Mouse (Mus musculus) forebrain, postnatal 0 days (tissue): ENCODE data around the gene Skap2. TPM values are rescaled to one million over a fixed set of nuclear protein-coding genes. Genes with fewer than 3 reads are reported as not detected.

Experiments used
- ATAC-seq: fragments of 200-750 bp; cut with Nextera tagmentation; 2 replicates; pipeline ENCODE4 v1.8.0; 2017; ENCODE audit warnings: mild to moderate bottlenecking, moderate library complexity
- DNase-seq: peaks from one replicate; pipeline ENCODE4 v3.0.0-alpha.2; 2015
- H3K27ac ChIP-seq: fragments of 300-500 bp; sonication (generic); 2 replicates; pipeline ENCODE4 v1.5.1; 2014; ENCODE audit warnings: low read depth, mild to moderate bottlenecking, antibody characterized with exemption, low read length, moderate library complexity, mixed read lengths
- H3K27me3 ChIP-seq: fragments of 300-500 bp; sonication (generic); 2 replicates; pipeline ENCODE4 v1.6.1; 2014; ENCODE audit warnings: mild to moderate bottlenecking, low read length, mixed read lengths; ENCODE audit not compliant: insufficient read depth
- H3K36me3 ChIP-seq: fragments of 300-500 bp; sonication (generic); 2 replicates; pipeline ENCODE4 v1.6.1; 2014; ENCODE audit warnings: mild to moderate bottlenecking, moderate library complexity; ENCODE audit not compliant: insufficient read depth
- H3K4me1 ChIP-seq: fragments of 300-500 bp; sonication (generic); 2 replicates; pipeline ENCODE4 v1.6.1; 2014; ENCODE audit warnings: antibody characterized with exemption; ENCODE audit not compliant: insufficient read depth
- H3K4me2 ChIP-seq: fragments of 300-500 bp; sonication (generic); 2 replicates; pipeline ENCODE4 v1.6.1; 2014; ENCODE audit warnings: low read depth, mild to moderate bottlenecking, moderate library complexity
- H3K4me3 ChIP-seq: fragments of 300-500 bp; sonication (generic); 2 replicates; pipeline ENCODE4 v1.5.1; 2014; ENCODE audit warnings: low read depth, low read length, mixed read lengths
- H3K9ac ChIP-seq: fragments of 300-500 bp; sonication (generic); 2 replicates; pipeline ENCODE4 v1.6.1; 2014; ENCODE audit warnings: mild to moderate bottlenecking
- H3K9me3 ChIP-seq: fragments of 300-500 bp; sonication (generic); 2 replicates; pipeline ENCODE4 v1.6.1; 2016; ENCODE audit warnings: low read length
- CTCF ChIP-seq: sonication (generic); IDR thresholded peaks from 2 replicates; pipeline ENCODE4 v1.5.1; 2016; ENCODE audit warnings: antibody characterized with exemption, control low read depth, low read depth
- WGBS: fragments of 180-500 bp; shearing (Covaris S2); extraction: QIAGEN DNeasy Blood & Tissue Kit; methylation state at CpG from one replicate; pipeline ENCODE4 v1.1.7; 2014; 5-methylcytosine and 5-hydroxymethylcytosine counted together
- polyA plus RNA-seq: library from polyadenylated mRNA; unstranded; fragments of >200 nt; fragmentation: Nextera tagmentation; extraction: Ambion mirVana; gene quantifications from 2 replicates; pipeline ENCODE4 v1.2.1, GENCODE M21; 2015
- total RNA-seq: library from RNA; depleted of rRNA; stranded (reverse); fragments of >200 nt; gene quantifications from 2 replicates; pipeline ENCODE4 v1.2.3, GENCODE M21; 2014

Gene Skap2
- total and polyA plus RNA-seq, 2 experiments from 2014 or later, result 4.7 to 6.6 TPM

GRCm38 (mm10) chr6:51975751-51976150, 36.6 kb downstream of the Skap2 start:
- Histone ChIP-seq H3K9me3 (no peaks in the 10 kb centered on the region), H3K4me1 (no peaks in the 10 kb centered on the region), H3K4me3 (no peak overlapping the region), H3K27ac (no peak overlapping the region), H3K4me2 (no peak overlapping the region), H3K27me3 (no peaks in the 10 kb centered on the region), H3K9ac (no peak overlapping the region), H3K36me3 (no peaks in the 10 kb centered on the region)
- ATAC-seq (no peak), DNase-seq (no peak)
- no peak for TF ChIP-seq CTCF
- 51% methylated on average over 4 of the region's 4 CpGs for WGBS

DNA sequence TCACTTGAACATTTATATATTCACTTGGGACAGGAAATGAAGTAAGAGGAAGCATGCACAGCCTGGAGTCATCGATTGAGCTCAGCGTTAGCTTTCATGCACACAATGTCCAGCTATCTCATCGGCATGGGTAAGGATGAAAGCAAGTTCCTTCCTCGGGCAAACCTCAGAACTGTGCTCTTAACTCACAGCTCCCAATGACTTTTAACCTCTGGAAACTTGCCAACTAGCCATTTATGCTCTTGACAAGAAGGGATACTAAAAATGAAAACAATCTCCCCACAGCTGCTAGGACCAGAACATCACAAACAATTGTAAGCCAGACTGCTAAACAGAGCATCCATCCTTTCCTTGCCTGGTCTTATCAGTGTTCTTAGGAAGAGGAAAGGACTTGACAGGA, 53.4 kb downstream of the Skap2 start:
- no peak for ATAC-seq
- Histone ChIP-seq H3K36me3 (no peaks in the 10 kb centered on the region), H3K4me2 (no peak overlapping the region), H3K4me1 (no peaks in the 10 kb centered on the region), H3K9ac (no peak overlapping the region), H3K9me3 (no peaks in the 10 kb centered on the region), H3K27me3 (no peaks in the 10 kb centered on the region), H3K4me3 (no peak overlapping the region), H3K27ac (no peak overlapping the region)
- DNase-seq, result no peak
- 87% methylated on average over 4 of the region's 4 CpGs for WGBS
- TF ChIP-seq CTCF, result no peak

DNA sequence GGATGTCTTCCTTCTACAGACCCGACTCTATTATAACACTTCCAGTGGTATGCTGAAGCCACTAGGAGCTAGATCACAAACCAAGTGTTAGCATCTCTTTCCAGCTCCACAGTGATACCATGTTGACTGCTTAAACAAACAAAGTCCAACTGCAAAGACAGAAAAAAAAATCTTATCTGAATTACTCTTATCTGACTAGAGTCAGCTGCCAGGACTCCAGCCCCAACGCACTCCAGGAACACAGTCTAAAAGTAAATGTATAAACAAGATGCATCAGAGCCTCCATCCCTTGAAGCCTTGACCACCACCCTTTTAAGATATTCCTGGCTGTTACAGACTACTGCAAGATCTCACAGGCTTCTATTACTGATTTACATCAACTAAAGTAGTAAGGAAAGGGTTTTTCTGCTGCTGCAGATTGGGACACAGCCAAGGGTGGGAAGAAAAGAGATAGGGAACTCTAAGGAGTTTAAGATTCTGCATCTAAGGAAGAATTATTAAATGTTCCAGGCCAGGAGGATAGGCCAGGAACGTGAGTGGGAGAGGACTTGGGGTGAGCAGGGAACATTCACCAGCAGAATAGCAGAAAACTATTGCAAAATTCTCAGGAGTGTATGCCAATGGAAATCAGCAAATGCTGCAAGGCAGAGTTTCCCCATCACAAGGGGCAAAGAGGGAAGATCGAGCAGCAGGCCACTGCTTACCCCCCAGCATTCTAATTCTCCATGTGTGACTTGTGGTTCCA, 56.1 kb downstream of the Skap2 start:
- Histone ChIP-seq H3K9me3 (no peaks in the 10 kb centered on the region), H3K4me3 (no peak overlapping the region), H3K4me2 (no peak overlapping the region), H3K36me3 (no peaks in the 10 kb centered on the region), H3K27me3 (no peaks in the 10 kb centered on the region), H3K4me1 (no peaks in the 10 kb centered on the region), H3K9ac (no peak overlapping the region), H3K27ac (no peak overlapping the region)
- TF ChIP-seq CTCF, result no peak
- 86% methylated on average over 4 of the region's 4 CpGs for WGBS
- ATAC-seq (no peak), DNase-seq (no peak)

GRCm38 (mm10) chr6:51947661-51948060, 64.7 kb downstream of the Skap2 start:
- no peak for ATAC-seq
- Histone ChIP-seq H3K4me1 (no peaks in the 10 kb centered on the region), H3K9me3 (no peaks in the 10 kb centered on the region), H3K4me2 (no peak overlapping the region), H3K9ac (no peak overlapping the region), H3K36me3 (no peaks in the 10 kb centered on the region), H3K27me3 (no peaks in the 10 kb centered on the region), H3K27ac (no peak overlapping the region), H3K4me3 (no peak overlapping the region)
- TF ChIP-seq CTCF, result no peak
- DNase-seq, result no peak

DNA sequence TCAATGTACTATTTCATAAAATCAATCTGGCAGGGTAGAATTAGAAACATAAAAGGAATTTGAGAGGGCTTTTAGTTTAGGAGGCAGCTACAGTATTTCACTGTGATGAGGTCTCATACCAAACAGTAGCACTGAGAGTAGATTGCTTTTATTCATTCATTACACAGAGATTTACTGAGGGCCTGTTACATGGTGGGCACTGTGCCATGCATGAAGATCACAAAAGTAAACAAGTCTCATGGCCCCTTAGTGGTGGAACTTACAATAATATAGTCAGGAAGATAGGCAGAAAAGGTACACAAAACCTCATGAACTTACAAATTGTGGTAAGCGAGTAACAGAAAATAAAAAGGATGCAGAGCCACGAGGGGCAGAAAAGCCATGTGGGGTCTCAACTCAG, 67.4 kb downstream of the Skap2 start:
- no peak for ATAC-seq

GRCm38 (mm10) chr6:51933998-51934397, 78.4 kb downstream of the Skap2 start:
- peaks cover 4% of the 10 kb centered on the region for H3K27me3 ChIP-seq

More for the DNA sequence above, 67.4 kb downstream of the Skap2 start:
- Histone ChIP-seq H3K4me3 (no peak overlapping the region), H3K27ac (no peak overlapping the region), H3K4me1 (no peaks in the 10 kb centered on the region), H3K9me3 (no peaks in the 10 kb centered on the region), H3K27me3 (no peaks in the 10 kb centered on the region; the same call in 1 of the 2 replicates), H3K9ac (no peak overlapping the region), H3K4me2 (no peak overlapping the region), H3K36me3 (no peaks in the 10 kb centered on the region)
- WGBS, result 50% methylated on average over 2 of the region's 2 CpGs
- DNase-seq, result peak; percentile 8
- TF ChIP-seq CTCF, result no peak

DNA sequence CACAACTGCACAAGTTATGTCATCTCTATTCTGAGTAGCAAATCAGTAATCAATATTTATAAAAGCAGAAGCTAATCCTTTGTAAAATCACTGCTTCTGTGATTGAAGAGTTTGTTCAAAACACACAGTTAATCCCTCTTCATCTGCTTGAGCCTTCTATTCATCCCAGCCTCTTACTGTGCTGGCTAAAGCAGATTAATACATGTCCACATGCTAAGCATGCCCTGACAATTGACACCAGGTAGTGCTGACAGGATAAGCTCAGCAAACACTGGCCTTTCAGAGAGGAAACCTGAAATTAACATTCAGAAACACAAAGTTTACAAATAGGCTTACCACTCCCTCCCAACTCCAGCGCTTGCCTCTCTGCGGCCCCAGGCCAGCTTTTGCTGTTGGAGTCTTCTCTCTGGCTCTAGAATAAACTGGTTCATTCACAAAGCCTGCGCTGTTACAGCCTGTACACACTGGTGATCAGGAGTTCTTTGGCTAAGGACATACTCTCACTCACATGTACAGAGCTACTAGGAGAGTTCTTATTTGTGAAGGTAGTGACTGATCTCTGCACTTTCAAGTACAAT, 79.2 kb downstream of the Skap2 start:
- H3K9me3 ChIP-seq, result no peaks in the 10 kb centered on the region
- H3K4me1 ChIP-seq, result no peaks in the 10 kb centered on the region
- no peak for TF ChIP-seq CTCF
- no peak overlapping the region for H3K9ac ChIP-seq
- H3K4me3 ChIP-seq, result no peak overlapping the region
- no peak for DNase-seq
- ATAC-seq, result no peak
- peaks cover 4% of the 10 kb centered on the region; the same call in 1 of the 2 replicates for H3K27me3 ChIP-seq
- no peak overlapping the region for H3K27ac ChIP-seq
- H3K4me2 ChIP-seq, result no peak overlapping the region
- H3K36me3 ChIP-seq, result no peaks in the 10 kb centered on the region
- WGBS, result 14% methylated on average over 3 of the region's 3 CpGs

More at GRCm38 (mm10) chr6:51933998-51934397, 78.4 kb downstream of the Skap2 start:
- Histone ChIP-seq H3K27ac (no peak overlapping the region), H3K4me1 (no peaks in the 10 kb centered on the region), H3K4me3 (no peak overlapping the region), H3K9ac (no peak overlapping the region), H3K9me3 (no peaks in the 10 kb centered on the region), H3K4me2 (no peak overlapping the region), H3K36me3 (no peaks in the 10 kb centered on the region)
- no peak for DNase-seq
- no peak for ATAC-seq
- no peak for TF ChIP-seq CTCF
- 73% methylated on average over 4 of the region's 4 CpGs for WGBS
